ENCODE assay signal across 13 mouse cellular contexts in genomic region chr4:108318649-108319615, GRCm38 (mm10). TPM values are rescaled to one million over a fixed set of nuclear protein-coding genes. Genes with fewer than 3 reads are reported as not detected.
A peak's percentile ranks its signal among the peaks of the same experiment; 100 is the strongest.
DNase-seq lines count a peak whose midpoint lies in the region; ATAC-seq and TF ChIP-seq lines count a peak whose summit lies in the region.
"Had no signal": no experiment of that assay in that cellular context is flagged by ENCODE, and none has a peak within 500 bp of the region (broad histone marks: within the 10 kb centered on the region; RNA-seq: fewer than 3 reads in every experiment).

No protein-coding gene starts in this region.

- H3K27ac ChIP-seq in heart, embryonic 10.5 days: peak overlapping the region; percentile 69
- H3K27ac ChIP-seq in olfactory bulb, adult 2 months (ENCODE audit: insufficient read depth, low read depth, low read length): peak overlapping the region; percentile 54; the same call in 1 of the 2 replicates
- H3K27ac ChIP-seq: lung, embryonic 15.5 days; neural tube, embryonic 15.5 days had no signal

- H3K9me3 ChIP-seq in heart, embryonic 10.5 days: no peaks in the 10 kb centered on the region
- H3K9me3 ChIP-seq: lung, embryonic 15.5 days; neural tube, embryonic 15.5 days had no signal

- intact Hi-C loops in heart, postnatal 14 days (cut with DNase I): no loop called here

- no peaks in the 10 kb centered on the region for H3K27me3 ChIP-seq in heart, embryonic 10.5 days (ENCODE audit: insufficient read depth, poor library complexity, severe bottlenecking)
- H3K27me3 ChIP-seq: lung, embryonic 15.5 days; neural tube, embryonic 15.5 days had no signal

- no peaks in the 10 kb centered on the region for H3K36me3 ChIP-seq in heart, embryonic 10.5 days
- H3K36me3 ChIP-seq: lung, embryonic 15.5 days; neural tube, embryonic 15.5 days had no signal

- no peak overlapping the region for H3K4me3 ChIP-seq in heart, embryonic 10.5 days
- no peak overlapping the region for H3K4me3 ChIP-seq in olfactory bulb, adult 2 months (ENCODE audit: insufficient read depth, low read depth, low read length)
- H3K4me3 ChIP-seq: lung, embryonic 15.5 days; neural tube, embryonic 15.5 days had no signal

- ATAC-seq in inflammation-experienced regulatory T-cells, adult 6 months: peak; percentile 91

- no peak for DNase-seq in heart, embryonic 10.5 days (ENCODE audit: low spot score)
- DNase-seq in heart, postnatal 14 days: no peak
- peak; percentile 90 for DNase-seq in CD4-positive, CD25-positive, alpha-beta regulatory T cell, adult 2 months (ENCODE audit: low read depth, low spot score)
- DNase-seq in adrenal gland, postnatal 10 days: no peak
- DNase-seq in testis, postnatal 14 days (ENCODE audit: low spot score): no peak
- no peak for DNase-seq in kidney, adult 8-10 months
- DNase-seq: adrenal gland, postnatal 25 days; gastrocnemius, postnatal 14 days; kidney, postnatal 14 days had no signal

- H3K4me1 ChIP-seq in heart, embryonic 10.5 days: peaks cover 21% of the 10 kb centered on the region
- H3K4me1 ChIP-seq in olfactory bulb, adult 2 months (ENCODE audit: control insufficient read depth, insufficient read depth, low read length): no peaks in the 10 kb centered on the region
- H3K4me1 ChIP-seq: lung, embryonic 15.5 days; neural tube, embryonic 15.5 days had no signal

- TF ChIP-seq POLR2A in olfactory bulb, adult 2 months (IDR thresholded peaks at IDR 0.05; ENCODE audit: insufficient read depth, low read depth, low read length): no peak

- WGBS in heart, embryonic 10.5 days: 37% methylated on average over 7 of the region's 8 CpGs
- 78% methylated on average over 8 of the region's 8 CpGs for WGBS in olfactory bulb, adult 2 months

- TF ChIP-seq CTCF in olfactory bulb, adult 2 months (IDR thresholded peaks at IDR 0.05; ENCODE audit: insufficient read depth, low read depth, low read length): no peak

RNA-seq across cellular contexts. Expression of gene Coa7, which starts 9.0 kb away (rescaled TPM):
- polyA plus RNA-seq in heart, embryonic 10.5 days (2016; fragmentation: Nextera tagmentation; extraction: Ambion mirVana): 58.4 and 61.1 TPM in 2 replicates
- total RNA-seq in heart, postnatal 14 days (2021): 10 to 100 TPM; 41.1 TPM
- polyA plus RNA-seq in inflammation-experienced regulatory T-cells, adult 6 months (2017; shearing (Covaris generic)): 10 to 100 TPM; 16.1 to 26.8 (median 22.9) TPM
- polyA plus RNA-seq in olfactory bulb, adult 2 months (2012; ENCODE audit: insufficient read depth, insufficient read length, low replicate concordance, missing spikeins): not detected in 2 replicates
- total RNA-seq in adrenal gland, postnatal 10 days (2021): 10 to 100 TPM; 56.1 to 61.8 TPM

RNA-seq across cellular contexts. Expression of gene Zyg11b, which starts 18.0 kb away (rescaled TPM):
- 7.8 and 9.9 TPM in 2 replicates for polyA plus RNA-seq in heart, embryonic 10.5 days (2016; fragmentation: Nextera tagmentation; extraction: Ambion mirVana)
- total RNA-seq in heart, postnatal 14 days (2021): 10 to 100 TPM; 37.6 to 39.1 TPM
- 10 to 100 TPM in 2 of 3 experiments, 1 to 10 TPM in 1; 7.5 to 14.1 (median 12.2) TPM for polyA plus RNA-seq in inflammation-experienced regulatory T-cells, adult 6 months (2017; shearing (Covaris generic))
- 69.6 and 87.5 TPM in 2 replicates for polyA plus RNA-seq in olfactory bulb, adult 2 months (2012; ENCODE audit: insufficient read depth, insufficient read length, low replicate concordance, missing spikeins)
- total RNA-seq in adrenal gland, postnatal 10 days (2021): 10 to 100 TPM; 29.5 to 35.4 TPM

Comparison
In these comparisons a context has a peak if more than half of its experiments do, and no peak if none do; other contexts are left out.
1. RNA of gene Coa7, which starts 9.0 kb away (polyA plus RNA-seq): 58.4 to 61.1 TPM in heart, embryonic 10.5 days and 16.1 to 26.8 TPM in inflammation-experienced regulatory T-cells, adult 6 months; not detected in olfactory bulb, adult 2 months; every median in the first group is over 10 times any median in the second.